In genomic region chr13:23571022-23571503, GRCm38 (mm10) we compare ENCODE assay signal across 8 mouse cellular contexts. TPM values are rescaled to one million over a fixed set of nuclear protein-coding genes. Genes with fewer than 3 reads are reported as not detected.
DNase-seq lines count a peak whose midpoint lies in the region; ATAC-seq and TF ChIP-seq lines count a peak whose summit lies in the region.

Hist1h2ae (minus strand) TSS chr13:23571220.
Hist1h2bg (plus strand) TSS chr13:23571396.

- H3K4me3 ChIP-seq in forebrain, postnatal 0 days (ENCODE audit: low read depth, low read length), result peak within 1 kb of the TSS; percentile 36
- H3K4me3 ChIP-seq in hindbrain, embryonic 10.5 days, result peak within 1 kb of the TSS; percentile 56
- H3K4me3 ChIP-seq in lung, embryonic 16.5 days (ENCODE audit: low read length), result peak within 1 kb of the TSS; percentile 52

- ATAC-seq in forebrain, postnatal 0 days, result peak; percentile 90
- ATAC-seq in lung, embryonic 16.5 days (ENCODE audit: low read depth), result peak; percentile 89

- H3K9me3 ChIP-seq in forebrain, postnatal 0 days (ENCODE audit: low read length), result no peaks in the 10 kb centered on the region
- H3K9me3 ChIP-seq in hindbrain, embryonic 10.5 days, result no peaks in the 10 kb centered on the region
- H3K9me3 ChIP-seq in lung, embryonic 16.5 days (ENCODE audit: control insufficient read depth, low read length), result no peaks in the 10 kb centered on the region

- no peaks in the 10 kb centered on the region for H3K27me3 ChIP-seq in forebrain, postnatal 0 days (ENCODE audit: insufficient read depth, low read length)
- no peaks in the 10 kb centered on the region for H3K27me3 ChIP-seq in hindbrain, embryonic 10.5 days (ENCODE audit: insufficient read depth, poor library complexity, severe bottlenecking)
- H3K27me3 ChIP-seq in lung, embryonic 16.5 days (ENCODE audit: control insufficient read depth, insufficient read depth, low read depth, low read length), result no peaks in the 10 kb centered on the region

- peak; percentile 99 for DNase-seq in R1 (ENCODE audit: low read depth, low spot score)
- peak; percentile 51 for DNase-seq in cerebellum, adult 8-10 months
- DNase-seq in forebrain, postnatal 0 days, result peak; percentile 93
- DNase-seq in hindbrain, embryonic 10.5 days (ENCODE audit: low spot score), result peak; percentile 74
- DNase-seq in layer of hippocampus, postnatal 10 days (ENCODE audit: low spot score in 2 of 2), result peak; percentile 61 to 72
- peak; percentile 97 for DNase-seq in retina, postnatal 1 day
- DNase-seq in thymus, postnatal 36 days, result peak; percentile 75 to 81

- H3K36me3 ChIP-seq in forebrain, postnatal 0 days (ENCODE audit: insufficient read depth), result no peaks in the 10 kb centered on the region
- H3K36me3 ChIP-seq in hindbrain, embryonic 10.5 days, result no peaks in the 10 kb centered on the region
- H3K36me3 ChIP-seq in lung, embryonic 16.5 days (ENCODE audit: control insufficient read depth, insufficient read depth, low read length), result no peaks in the 10 kb centered on the region

- under 1% methylated on average over 18 of the region's 18 CpGs for WGBS in forebrain, postnatal 0 days
- WGBS in hindbrain, embryonic 10.5 days, result under 1% methylated on average over 18 of the region's 18 CpGs
- under 1% methylated on average over 18 of the region's 18 CpGs for WGBS in lung, embryonic 16.5 days

- peak within 1 kb of the TSS; percentile 60 for H3K9ac ChIP-seq in forebrain, postnatal 0 days
- peak within 1 kb of the TSS; percentile 70 for H3K9ac ChIP-seq in lung, embryonic 16.5 days (ENCODE audit: low read length)

- H3K27ac ChIP-seq in forebrain, postnatal 0 days (ENCODE audit: low read depth, low read length), result peak within 1 kb of the TSS; percentile 93
- peak within 1 kb of the TSS; percentile 98 for H3K27ac ChIP-seq in hindbrain, embryonic 10.5 days
- peak within 1 kb of the TSS; percentile 98 for H3K27ac ChIP-seq in lung, embryonic 16.5 days (ENCODE audit: low read length)

- no peak for TF ChIP-seq CTCF in forebrain, postnatal 0 days (IDR thresholded peaks at IDR 0.05; ENCODE audit: low read depth)

- peak within 1 kb of the TSS; percentile 67 for H3K4me2 ChIP-seq in forebrain, postnatal 0 days (ENCODE audit: low read depth)
- peak within 1 kb of the TSS; percentile 85 for H3K4me2 ChIP-seq in lung, embryonic 16.5 days (ENCODE audit: low read depth, low read length)

- peaks cover 20% of the 10 kb centered on the region for H3K4me1 ChIP-seq in forebrain, postnatal 0 days (ENCODE audit: insufficient read depth)
- H3K4me1 ChIP-seq in hindbrain, embryonic 10.5 days (replicated peaks), result peaks cover 24% of the 10 kb centered on the region
- H3K4me1 ChIP-seq in lung, embryonic 16.5 days (replicated peaks; ENCODE audit: control insufficient read depth, insufficient read depth, low read length), result peaks cover 2% of the 10 kb centered on the region; the same call in 1 of the 2 replicates

RNA-seq across cellular contexts. Expression of gene Hist1h2ae, which starts in this region (rescaled TPM):
- total RNA-seq in forebrain, postnatal 0 days (2014; rRNA removed), result 111 TPM in 2 replicates
- 12.5 and 23.0 TPM in 2 replicates for polyA plus RNA-seq in forebrain, postnatal 0 days (2015; fragmentation: Nextera tagmentation; extraction: Ambion mirVana)
- polyA plus RNA-seq in hindbrain, embryonic 10.5 days (2016; fragmentation: Nextera tagmentation; extraction: Ambion mirVana), result 102 and 103 TPM in 2 replicates
- total RNA-seq in layer of hippocampus, postnatal 10 days (2021), result 10 to 100 TPM; 13.0 to 14.0 TPM
- 71.9 and 83.6 TPM in 2 replicates for polyA plus RNA-seq in lung, embryonic 16.5 days (2015; fragmentation: Nextera tagmentation; extraction: Ambion mirVana)

RNA-seq across cellular contexts. Expression of gene Hist1h2bg, which starts in this region (rescaled TPM):
- total RNA-seq in forebrain, postnatal 0 days (2014; rRNA removed), result 367 and 594 TPM in 2 replicates
- 3.0 and 3.6 TPM in 2 replicates for polyA plus RNA-seq in forebrain, postnatal 0 days (2015; fragmentation: Nextera tagmentation; extraction: Ambion mirVana)
- 7.0 and 7.3 TPM in 2 replicates for polyA plus RNA-seq in hindbrain, embryonic 10.5 days (2016; fragmentation: Nextera tagmentation; extraction: Ambion mirVana)
- 100 to 1,000 TPM; 105 to 126 TPM for total RNA-seq in layer of hippocampus, postnatal 10 days (2021)
- 13.6 and 15.8 TPM in 2 replicates for polyA plus RNA-seq in lung, embryonic 16.5 days (2015; fragmentation: Nextera tagmentation; extraction: Ambion mirVana)

Comparison
In these comparisons a context has a peak if more than half of its experiments do, and no peak if none do; other contexts are left out.
1. Peak in every context shown above with its lines: DNase-seq, ATAC-seq, H3K4me3 ChIP-seq and H3K27ac ChIP-seq.